Comparison of ENCODE assay signal across 8 mouse cellular contexts in the genomic region with DNA sequence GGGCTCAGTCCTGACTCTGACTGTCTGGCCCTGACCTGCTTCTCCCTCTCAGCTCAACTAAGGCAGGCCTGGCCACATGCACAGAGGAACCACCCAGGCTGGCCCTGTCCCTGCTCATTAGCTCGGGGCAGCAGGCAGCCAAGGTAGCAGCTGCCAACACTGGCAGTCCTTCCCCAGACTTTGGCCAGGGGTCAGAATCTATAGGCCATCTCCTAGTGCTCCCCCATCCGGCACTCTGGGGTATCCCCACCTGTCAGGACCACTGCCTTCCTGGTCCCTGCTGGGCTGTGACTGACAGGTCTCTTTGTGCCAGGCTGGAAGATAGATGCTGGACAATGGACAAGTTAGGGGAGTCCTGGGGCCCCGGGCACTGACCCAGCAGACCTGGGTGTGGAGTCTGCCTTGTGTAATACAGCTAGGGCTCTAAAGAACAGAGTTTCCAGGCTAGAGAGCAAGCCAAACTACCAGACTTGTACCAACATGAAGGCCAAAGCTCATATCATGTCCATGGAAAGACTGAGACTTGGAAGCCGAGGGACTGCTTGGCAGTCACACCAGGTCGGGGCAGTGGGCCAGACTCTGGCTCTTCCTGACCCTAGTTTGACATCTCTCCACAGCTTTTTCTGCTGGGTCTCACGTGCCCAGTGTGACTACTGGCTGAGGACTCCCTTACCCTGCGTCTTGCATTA. TPM values are rescaled to one million over a fixed set of nuclear protein-coding genes. Genes with fewer than 3 reads are reported as not detected.
DNase-seq lines count a peak whose midpoint lies in the region.

No protein-coding gene starts in this region.

- intact Hi-C loops in heart, postnatal 10 days (cut with DNase I): no loop called here

- H3K27ac ChIP-seq in heart, embryonic 10.5 days: no peak overlapping the region

- 70% methylated on average over 7 of the region's 7 CpGs for WGBS in heart, embryonic 10.5 days

- H3K27me3 ChIP-seq in heart, embryonic 10.5 days (ENCODE audit: insufficient read depth, poor library complexity, severe bottlenecking): peaks cover 74% of the 10 kb centered on the region

- H3K9me3 ChIP-seq in heart, embryonic 10.5 days: no peaks in the 10 kb centered on the region

- H3K4me1 ChIP-seq in heart, embryonic 10.5 days: 0 out of 2 replicates have a peak, but pooled peaks cover 6% of the 10 kb centered on the region

- H3K36me3 ChIP-seq in heart, embryonic 10.5 days: no peaks in the 10 kb centered on the region

- DNase-seq in heart, adult 11 months: peak; percentile 97
- no peak for DNase-seq in heart, embryonic 10.5 days (ENCODE audit: low spot score)
- DNase-seq in urinary bladder, postnatal 14 days (ENCODE audit: low spot score): peak; percentile 26
- DNase-seq in urinary bladder, postnatal 10 days (ENCODE audit: low spot score): no peak
- DNase-seq in heart, postnatal 10 days: peak; percentile 71 to 76
- DNase-seq in frontal cortex, postnatal 36 days (ENCODE audit: low spot score in 2 of 2): no peak
- no peak for DNase-seq in thymus, adult 18-20 months
- DNase-seq in thymus, postnatal 36 days: no peak

- no peak overlapping the region for H3K4me3 ChIP-seq in heart, embryonic 10.5 days

RNA-seq across cellular contexts. Expression of a gene that starts 25.9 kb away (rescaled TPM):
- polyA plus RNA-seq in heart, embryonic 10.5 days (2016; fragmentation: Nextera tagmentation; extraction: Ambion mirVana): 0.07 TPM in 1 of 2 replicates, not detected in the other
- total RNA-seq in heart, postnatal 10 days (2021): not detected

RNA-seq across cellular contexts. Expression of a gene that starts 29.1 kb away (rescaled TPM):
- 2.7 and 16.3 TPM in 2 replicates for polyA plus RNA-seq in heart, embryonic 10.5 days (2016; fragmentation: Nextera tagmentation; extraction: Ambion mirVana)
- under 1 TPM; 0.12 to 0.20 TPM for total RNA-seq in heart, postnatal 10 days (2021)

Comparison
In these comparisons a context has a peak if more than half of its experiments do, and no peak if none do; other contexts are left out.
1. DNase-seq: peak in heart, adult 11 months (single experiment), urinary bladder, postnatal 14 days (single experiment) and heart, postnatal 10 days (2 of 2); none in heart, embryonic 10.5 days (single experiment), urinary bladder, postnatal 10 days (single experiment), frontal cortex, postnatal 36 days (0 of 2), thymus, adult 18-20 months (0 of 2) and thymus, postnatal 36 days (0 of 2).